Mouse (Mus musculus): ENCODE results near the gene Vwa8.
A peak's percentile ranks its signal among the peaks of the same experiment; 100 is the strongest.

The Vwa8 gene

GRCm38 (mm10) chr14:78848941-78849911 lies at the start of gene Vwa8:
Gene Vwa8, plus strand, starts transcription at chr14:78849052.
- no peaks in the 10 kb centered on the region for H3K9me3 ChIP-seq (ENCODE audit: low read length)
- H3K4me3 ChIP-seq (replicated peaks; ENCODE audit: low read length) = peak within 1 kb of the TSS; percentile 93
- H3K4me1 ChIP-seq (replicated peaks; ENCODE audit: low read depth, low read length) = peaks cover 33% of the 10 kb centered on the region
- H3K27me3 ChIP-seq (ENCODE audit: insufficient read depth, low read length) = peaks cover under 1% of the 10 kb centered on the region; the same call in 1 of the 2 replicates
- H3K36me3 ChIP-seq (ENCODE audit: insufficient read depth, low read length) = no peaks in the 10 kb centered on the region
- TF ChIP-seq CTCF (conservative IDR thresholded peaks at IDR 0.05; ENCODE audit: low read length) (no peak), NANOG (IDR thresholded peaks at IDR 0.05; ENCODE audit: borderline replicate concordance, low read length) (no peak), POU5F1 (IDR thresholded peaks at IDR 0.05; ENCODE audit: borderline replicate concordance, low read length) (no peak)

- Histone ChIP-seq H3K4me3 (replicated peaks; ENCODE audit: low read length) (no peak overlapping the region), H3K36me3 (ENCODE audit: insufficient read depth, low read length) (no peaks in the 10 kb centered on the region), H3K27me3 (ENCODE audit: insufficient read depth, low read length) (no peaks in the 10 kb centered on the region), H3K9me3 (ENCODE audit: low read length) (no peaks in the 10 kb centered on the region), H3K4me1 (replicated peaks; ENCODE audit: low read depth, low read length) (no peaks in the 10 kb centered on the region)
- TF ChIP-seq CTCF (conservative IDR thresholded peaks at IDR 0.05; ENCODE audit: low read length) (no peak), POU5F1 (IDR thresholded peaks at IDR 0.05; ENCODE audit: borderline replicate concordance, low read length) (no peak), NANOG (IDR thresholded peaks at IDR 0.05; ENCODE audit: borderline replicate concordance, low read length) (no peak)
Observed at GRCm38 (mm10) chr14:78802378-78802777, 46.5 kb upstream of the Vwa8 start.

- H3K4me3 ChIP-seq (replicated peaks; ENCODE audit: low read length) = no peak overlapping the region
- TF ChIP-seq NANOG (IDR thresholded peaks at IDR 0.05; ENCODE audit: borderline replicate concordance, low read length) = no peak
- no peak for TF ChIP-seq CTCF (conservative IDR thresholded peaks at IDR 0.05; ENCODE audit: low read length)
- TF ChIP-seq POU5F1 (IDR thresholded peaks at IDR 0.05; ENCODE audit: borderline replicate concordance, low read length) = no peak
- H3K27me3 ChIP-seq (ENCODE audit: insufficient read depth, low read length) = no peaks in the 10 kb centered on the region
- H3K4me1 ChIP-seq (replicated peaks; ENCODE audit: low read depth, low read length) = no peaks in the 10 kb centered on the region
- H3K9me3 ChIP-seq (ENCODE audit: low read length) = no peaks in the 10 kb centered on the region
- no peaks in the 10 kb centered on the region for H3K36me3 ChIP-seq (ENCODE audit: insufficient read depth, low read length)
Observed at GRCm38 (mm10) chr14:78803924-78804323, 44.9 kb upstream of the Vwa8 start.

DNA sequence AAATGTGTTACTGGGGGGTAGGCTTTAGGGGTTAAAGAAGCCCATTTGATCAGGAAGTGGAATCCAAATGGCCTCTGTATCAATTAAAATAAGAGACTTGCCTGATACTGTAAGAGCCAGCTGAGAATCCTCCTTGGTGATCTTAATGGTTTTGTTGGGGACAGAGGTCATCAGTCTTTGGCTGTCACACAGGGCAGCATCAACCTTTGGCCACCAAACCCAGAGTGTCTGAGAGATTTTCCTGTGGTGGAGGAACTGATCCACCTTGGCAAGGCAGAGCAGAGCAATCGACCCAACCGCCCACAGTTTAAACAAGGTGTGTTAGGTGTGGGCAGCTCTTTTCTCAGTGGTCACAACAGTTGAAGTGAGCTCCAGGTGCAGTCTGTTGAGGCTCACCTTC lies 36.0 kb upstream of the Vwa8 start:
- H3K4me3 ChIP-seq (replicated peaks; ENCODE audit: low read length) = no peak overlapping the region
- H3K36me3 ChIP-seq (ENCODE audit: insufficient read depth, low read length) = no peaks in the 10 kb centered on the region
- H3K4me1 ChIP-seq (replicated peaks; ENCODE audit: low read depth, low read length) = peaks cover 12% of the 10 kb centered on the region
- no peak for TF ChIP-seq NANOG (IDR thresholded peaks at IDR 0.05; ENCODE audit: borderline replicate concordance, low read length)
- no peak for TF ChIP-seq CTCF (conservative IDR thresholded peaks at IDR 0.05; ENCODE audit: low read length)
- no peak for TF ChIP-seq POU5F1 (IDR thresholded peaks at IDR 0.05; ENCODE audit: borderline replicate concordance, low read length)
- H3K27me3 ChIP-seq (ENCODE audit: insufficient read depth, low read length) = 0 out of 2 replicates have a peak, but pooled peaks cover 3% of the 10 kb centered on the region
- H3K9me3 ChIP-seq (ENCODE audit: low read length) = no peaks in the 10 kb centered on the region

- TF ChIP-seq POU5F1 (IDR thresholded peaks at IDR 0.05; ENCODE audit: borderline replicate concordance, low read length) (no peak), NANOG (IDR thresholded peaks at IDR 0.05; ENCODE audit: borderline replicate concordance, low read length) (no peak), CTCF (conservative IDR thresholded peaks at IDR 0.05; ENCODE audit: low read length) (no peak)
- no peak overlapping the region for H3K4me3 ChIP-seq (replicated peaks; ENCODE audit: low read length)
- H3K9me3 ChIP-seq (ENCODE audit: low read length) = no peaks in the 10 kb centered on the region
- 0 out of 2 replicates have a peak, but pooled peaks cover 3% of the 10 kb centered on the region for H3K27me3 ChIP-seq (ENCODE audit: insufficient read depth, low read length)
- peaks cover 12% of the 10 kb centered on the region for H3K4me1 ChIP-seq (replicated peaks; ENCODE audit: low read depth, low read length)
- H3K36me3 ChIP-seq (ENCODE audit: insufficient read depth, low read length) = no peaks in the 10 kb centered on the region
Observed at GRCm38 (mm10) chr14:78816411-78816810, 32.4 kb upstream of the Vwa8 start.

DNA sequence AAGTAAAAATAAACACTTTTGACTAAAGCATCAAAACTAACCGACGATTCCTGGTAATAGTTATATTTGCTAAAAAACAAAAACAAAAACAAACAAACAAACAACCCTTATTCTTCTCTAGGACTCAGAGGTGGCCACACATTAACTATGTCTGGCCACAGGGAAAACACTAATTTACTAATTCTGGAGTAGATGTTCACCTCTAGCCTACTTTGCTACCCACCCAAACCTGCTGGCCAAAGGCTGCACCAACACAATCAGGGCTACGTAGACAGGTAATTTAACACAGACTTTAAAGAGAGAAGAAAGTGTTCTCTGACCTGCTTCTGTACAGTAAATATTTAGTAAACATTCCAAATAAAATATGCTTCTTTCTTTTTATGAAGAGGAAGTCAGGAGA lies 31.2 kb upstream of the Vwa8 start:
- H3K9me3 ChIP-seq (ENCODE audit: low read length) = no peaks in the 10 kb centered on the region
- H3K36me3 ChIP-seq (ENCODE audit: insufficient read depth, low read length) = no peaks in the 10 kb centered on the region
- peaks cover 7% of the 10 kb centered on the region for H3K4me1 ChIP-seq (replicated peaks; ENCODE audit: low read depth, low read length)
- H3K27me3 ChIP-seq (ENCODE audit: insufficient read depth, low read length) = 0 out of 2 replicates have a peak, but pooled peaks cover 3% of the 10 kb centered on the region
- no peak overlapping the region for H3K4me3 ChIP-seq (replicated peaks; ENCODE audit: low read length)
- TF ChIP-seq POU5F1 (IDR thresholded peaks at IDR 0.05; ENCODE audit: borderline replicate concordance, low read length) (no peak), NANOG (IDR thresholded peaks at IDR 0.05; ENCODE audit: borderline replicate concordance, low read length) (no peak), CTCF (conservative IDR thresholded peaks at IDR 0.05; ENCODE audit: low read length) (no peak)

GRCm38 (mm10) chr14:78818406-78818805 lies 30.4 kb upstream of the Vwa8 start:
- H3K4me3 ChIP-seq (replicated peaks; ENCODE audit: low read length) = no peak overlapping the region
- H3K36me3 ChIP-seq (ENCODE audit: insufficient read depth, low read length) = no peaks in the 10 kb centered on the region
- TF ChIP-seq POU5F1 (IDR thresholded peaks at IDR 0.05; ENCODE audit: borderline replicate concordance, low read length) (no peak), CTCF (conservative IDR thresholded peaks at IDR 0.05; ENCODE audit: low read length) (no peak), NANOG (IDR thresholded peaks at IDR 0.05; ENCODE audit: borderline replicate concordance, low read length) (no peak)

DNA sequence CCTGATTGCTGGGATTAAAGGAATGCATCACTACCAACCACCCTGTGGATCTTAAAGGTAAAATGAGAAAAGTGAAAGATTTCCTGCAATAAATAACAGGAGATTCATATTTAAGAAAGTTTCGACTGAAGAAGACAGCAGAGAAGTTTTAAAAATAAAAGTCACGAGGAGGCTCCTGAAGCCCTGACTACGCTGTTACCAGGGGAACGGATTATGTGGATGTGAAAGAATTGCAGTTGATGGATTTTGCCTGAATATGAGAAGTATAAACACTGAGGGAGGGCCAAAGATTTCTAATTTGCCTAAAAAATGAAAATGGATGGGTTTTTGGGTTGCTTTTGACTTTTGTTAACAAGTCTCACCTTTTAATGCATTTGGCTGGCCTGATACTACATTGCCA lies 24.8 kb upstream of the Vwa8 start:
- Histone ChIP-seq H3K9me3 (ENCODE audit: low read length) (no peaks in the 10 kb centered on the region), H3K4me3 (replicated peaks; ENCODE audit: low read length) (no peak overlapping the region), H3K36me3 (ENCODE audit: insufficient read depth, low read length) (no peaks in the 10 kb centered on the region), H3K4me1 (replicated peaks; ENCODE audit: low read depth, low read length) (peaks cover 9% of the 10 kb centered on the region), H3K27me3 (ENCODE audit: insufficient read depth, low read length) (no peaks in the 10 kb centered on the region)
- TF ChIP-seq POU5F1 (IDR thresholded peaks at IDR 0.05; ENCODE audit: borderline replicate concordance, low read length) (no peak), CTCF (conservative IDR thresholded peaks at IDR 0.05; ENCODE audit: low read length) (no peak), NANOG (IDR thresholded peaks at IDR 0.05; ENCODE audit: borderline replicate concordance, low read length) (no peak)

More at GRCm38 (mm10) chr14:78818406-78818805, 30.4 kb upstream of the Vwa8 start:
- Histone ChIP-seq H3K9me3 (ENCODE audit: low read length) (no peaks in the 10 kb centered on the region), H3K27me3 (ENCODE audit: insufficient read depth, low read length) (0 out of 2 replicates have a peak, but pooled peaks cover 3% of the 10 kb centered on the region), H3K4me1 (replicated peaks; ENCODE audit: low read depth, low read length) (0 out of 2 replicates have a peak, but pooled peaks cover 3% of the 10 kb centered on the region)
